Mouse (Mus musculus) limb, embryonic 12.5 days (tissue): ENCODE measurements around the gene Daam1. TPM values are rescaled to one million over a fixed set of nuclear protein-coding genes. Genes with fewer than 3 reads are reported as not detected.

Experiments used
- ATAC-seq: fragments of 200-750 bp; cut with Nextera tagmentation; 2 replicates; pipeline ENCODE4 v1.8.0; 2017; ENCODE audit warnings: low read depth, moderate TSS enrichment; ENCODE audit not compliant: insufficient number of reproducible peaks, insufficient read depth, low FRiP score, low TSS enrichment
- H3K27ac ChIP-seq: fragments of 300-500 bp; sonication (generic); 2 replicates; pipeline ENCODE4 v1.5.1; 2016; ENCODE audit warnings: mild to moderate bottlenecking, moderate library complexity
- H3K27me3 ChIP-seq: fragments of 300-500 bp; sonication (generic); 2 replicates; pipeline ENCODE4 v1.6.1; 2016; ENCODE audit warnings: mild to moderate bottlenecking, moderate library complexity
- H3K36me3 ChIP-seq: fragments of 300-500 bp; sonication (generic); 2 replicates; pipeline ENCODE4 v1.6.1; 2016; ENCODE audit warnings: mild to moderate bottlenecking, moderate library complexity
- H3K4me1 ChIP-seq: fragments of 300-500 bp; sonication (generic); replicated peaks from 2 replicates; pipeline ENCODE4 v1.6.1; 2016
- H3K4me2 ChIP-seq: fragments of 300-500 bp; sonication (generic); 2 replicates; pipeline ENCODE4 v1.6.1; 2016; ENCODE audit warnings: mild to moderate bottlenecking, moderate library complexity
- H3K4me3 ChIP-seq: fragments of 300-500 bp; sonication (generic); replicated peaks from 2 replicates; pipeline ENCODE4 v1.5.1; 2016; ENCODE audit warnings: mild to moderate bottlenecking
- H3K9ac ChIP-seq: fragments of 300-500 bp; sonication (generic); replicated peaks from 2 replicates; pipeline ENCODE4 v1.6.1; 2016; ENCODE audit warnings: mild to moderate bottlenecking, moderate library complexity
- H3K9me3 ChIP-seq: fragments of 300-500 bp; sonication (generic); 2 replicates; pipeline ENCODE4 v1.6.1; 2016; ENCODE audit warnings: mild to moderate bottlenecking, moderate library complexity
- WGBS: fragments of 180-500 bp; shearing (Covaris S2); methylation state at CpG from one replicate; pipeline ENCODE4 v1.1.7; 2016; 5-methylcytosine and 5-hydroxymethylcytosine counted together
- polyA plus RNA-seq: library from polyadenylated mRNA; unstranded; fragments of >200 nt; fragmentation: Nextera tagmentation; extraction: Ambion mirVana; gene quantifications from 2 replicates; pipeline ENCODE4 v1.2.1, GENCODE M21; 2016

The Daam1 gene
- polyA plus RNA-seq: 7.3 and 8.2 TPM in 2 replicates

- ATAC-seq: peak; percentile 100
- peaks cover 20% of the 10 kb centered on the region for H3K4me1 ChIP-seq
- peak within 1 kb of the TSS; percentile 73 for H3K4me3 ChIP-seq
- WGBS: under 1% methylated on average over 35 of the region's 35 CpGs
- peak within 1 kb of the TSS; percentile 91 for H3K27ac ChIP-seq
- no peaks in the 10 kb centered on the region for H3K27me3 ChIP-seq
- H3K9ac ChIP-seq: peak within 1 kb of the TSS; percentile 77
- no peaks in the 10 kb centered on the region for H3K36me3 ChIP-seq
- peak within 1 kb of the TSS; percentile 90 for H3K4me2 ChIP-seq
- no peaks in the 10 kb centered on the region for H3K9me3 ChIP-seq
These were observed at the start of gene Daam1 for GRCm38 (mm10) chr12:71830607-71831257. Daam1 (plus strand) TSS chr12:71831078.

- Histone ChIP-seq H3K9ac (no peak overlapping the region), H3K9me3 (no peaks in the 10 kb centered on the region), H3K4me1 (peaks cover 20% of the 10 kb centered on the region), H3K27ac (no peak overlapping the region), H3K36me3 (no peaks in the 10 kb centered on the region), H3K4me2 (no peak overlapping the region), H3K4me3 (no peak overlapping the region), H3K27me3 (no peaks in the 10 kb centered on the region)
- ATAC-seq: no peak
- WGBS: 71% methylated on average over 7 of the region's 7 CpGs
These were observed 49.7 kb upstream of the Daam1 start for GRCm38 (mm10) chr12:71781220-71781619.

DNA sequence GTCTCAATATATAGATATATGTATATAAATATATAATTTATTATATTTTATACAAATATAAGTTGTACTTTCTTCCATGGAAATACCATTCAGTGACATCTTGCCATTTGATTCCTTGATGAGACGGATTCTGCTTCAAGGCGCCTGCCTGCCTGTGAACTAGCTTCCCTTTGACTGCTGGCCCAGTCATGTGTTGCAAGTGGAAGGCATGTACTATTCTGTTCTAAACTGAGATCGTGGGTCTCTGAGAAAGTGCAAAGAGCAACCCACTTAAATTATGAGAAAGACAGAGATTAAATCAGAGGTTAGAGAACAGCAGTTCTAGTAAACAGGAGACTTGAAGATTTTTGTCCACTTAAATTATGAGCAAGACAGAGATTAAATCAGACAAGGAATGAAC lies 46.9 kb upstream of the Daam1 start:
- 89% methylated on average over 3 of the region's 3 CpGs for whole genome bisulfite sequencing
- no peak for ATAC-seq
- no peaks in the 10 kb centered on the region for H3K27me3 ChIP-seq

GRCm38 (mm10) chr12:71784666-71785255 lies 46.1 kb upstream of the Daam1 start:
- WGBS: 57% methylated on average over 11 of the region's 11 CpGs
- H3K9me3 ChIP-seq: no peaks in the 10 kb centered on the region

More for the DNA sequence above, 46.9 kb upstream of the Daam1 start:
- H3K4me2 ChIP-seq: no peak overlapping the region
- H3K4me3 ChIP-seq: no peak overlapping the region
- H3K9me3 ChIP-seq: no peaks in the 10 kb centered on the region
- no peak overlapping the region for H3K9ac ChIP-seq
- no peaks in the 10 kb centered on the region for H3K36me3 ChIP-seq
- peaks cover 11% of the 10 kb centered on the region; the same call in 1 of the 2 replicates for H3K4me1 ChIP-seq
- H3K27ac ChIP-seq: no peak overlapping the region

DNA sequence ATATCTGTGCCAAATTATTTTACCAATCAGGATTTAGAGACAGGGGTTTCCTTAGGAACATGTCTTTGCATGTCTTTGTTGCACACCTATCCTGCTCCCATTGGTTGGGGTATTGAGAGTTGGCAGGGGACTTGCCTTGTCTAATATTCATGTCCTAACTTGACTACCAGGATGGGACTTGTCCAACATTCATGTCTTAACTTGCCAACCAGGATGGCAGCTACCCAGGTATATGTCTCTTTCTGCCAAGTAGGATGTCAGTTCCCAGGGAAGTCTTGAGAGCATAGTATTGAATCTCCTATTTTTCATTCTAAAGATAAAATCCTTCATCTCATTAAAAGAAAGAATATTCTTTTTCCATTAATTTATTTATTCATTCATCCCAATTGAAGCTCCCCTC lies 44.4 kb upstream of the Daam1 start:
- Histone ChIP-seq H3K4me1 (no peaks in the 10 kb centered on the region), H3K36me3 (no peaks in the 10 kb centered on the region), H3K27me3 (no peaks in the 10 kb centered on the region), H3K4me2 (no peak overlapping the region), H3K9ac (no peak overlapping the region), H3K27ac (no peak overlapping the region), H3K4me3 (no peak overlapping the region), H3K9me3 (no peaks in the 10 kb centered on the region)
- no peak for ATAC-seq

More at GRCm38 (mm10) chr12:71784666-71785255, 46.1 kb upstream of the Daam1 start:
- H3K27ac ChIP-seq: no peak overlapping the region
- no peaks in the 10 kb centered on the region for H3K36me3 ChIP-seq
- peaks cover 3% of the 10 kb centered on the region; the same call in 1 of the 2 replicates for H3K4me1 ChIP-seq
- no peak overlapping the region for H3K4me2 ChIP-seq
- H3K9ac ChIP-seq: no peak overlapping the region
- no peaks in the 10 kb centered on the region for H3K27me3 ChIP-seq
- no peak overlapping the region for H3K4me3 ChIP-seq
- ATAC-seq: no peak

DNA sequence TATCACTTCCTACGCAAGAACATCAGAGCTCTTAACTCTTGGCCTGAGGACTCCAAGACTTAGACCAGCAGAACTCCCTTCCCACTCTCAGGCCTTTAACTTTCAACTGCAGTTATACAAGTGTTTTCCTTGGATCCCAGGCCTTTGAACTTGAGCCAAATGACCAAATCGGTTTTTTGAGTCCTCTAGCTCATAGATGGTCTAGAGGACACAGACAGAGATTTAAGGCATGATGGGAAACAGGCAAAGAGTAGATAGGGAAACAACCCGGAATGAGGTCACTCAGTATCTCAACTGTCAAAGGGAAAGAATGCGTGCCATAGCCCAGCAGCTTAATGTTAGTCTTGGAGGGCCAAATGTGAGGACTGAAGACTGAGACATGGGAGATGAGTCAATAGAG lies 42.1 kb upstream of the Daam1 start:
- 84% methylated on average over 4 of the region's 4 CpGs for WGBS
- ATAC-seq: no peak
- Histone ChIP-seq H3K27ac (no peak overlapping the region), H3K4me1 (no peaks in the 10 kb centered on the region), H3K27me3 (no peaks in the 10 kb centered on the region), H3K4me3 (no peak overlapping the region), H3K4me2 (no peak overlapping the region), H3K9me3 (no peaks in the 10 kb centered on the region), H3K36me3 (no peaks in the 10 kb centered on the region), H3K9ac (no peak overlapping the region)

- no peak for ATAC-seq
- Histone ChIP-seq H3K9me3 (no peaks in the 10 kb centered on the region), H3K27me3 (0 out of 2 replicates have a peak, but pooled peaks cover 8% of the 10 kb centered on the region), H3K4me3 (no peak overlapping the region), H3K4me1 (peaks cover 3% of the 10 kb centered on the region; the same call in 1 of the 2 replicates), H3K4me2 (no peak overlapping the region), H3K36me3 (no peaks in the 10 kb centered on the region), H3K9ac (no peak overlapping the region), H3K27ac (no peak overlapping the region)
- 89% methylated on average over 1 of the region's 1 CpGs for WGBS
These were observed 40.3 kb upstream of the Daam1 start for GRCm38 (mm10) chr12:71790581-71790980.

DNA sequence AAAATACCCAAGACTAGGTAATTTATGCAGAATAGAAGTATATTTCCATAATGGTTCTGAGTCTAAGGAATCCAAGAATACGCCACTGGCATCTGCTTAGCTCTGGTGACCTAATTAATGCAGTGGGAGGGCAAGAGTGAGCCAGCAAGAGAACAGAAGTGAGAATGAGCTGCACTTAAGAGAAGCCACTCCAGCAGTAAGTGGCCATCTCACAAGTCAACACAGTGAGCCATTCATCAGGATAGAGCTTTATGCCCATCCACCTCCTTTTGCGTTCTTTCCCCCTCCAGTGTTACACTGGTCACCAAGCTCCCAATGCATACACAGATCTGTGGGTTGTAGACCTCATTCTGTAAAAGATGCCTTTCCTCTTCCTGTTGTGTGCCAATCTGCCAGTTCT lies 37.8 kb upstream of the Daam1 start:
- Histone ChIP-seq H3K4me1 (peaks cover 23% of the 10 kb centered on the region), H3K27ac (no peak overlapping the region), H3K36me3 (no peaks in the 10 kb centered on the region), H3K9ac (no peak overlapping the region), H3K4me2 (no peak overlapping the region), H3K27me3 (0 out of 2 replicates have a peak, but pooled peaks cover 8% of the 10 kb centered on the region), H3K4me3 (no peak overlapping the region), H3K9me3 (no peaks in the 10 kb centered on the region)
- ATAC-seq: no peak
- WGBS: 67% methylated on average over 2 of the region's 2 CpGs

GRCm38 (mm10) chr12:71795626-71796025 lies 35.3 kb upstream of the Daam1 start:
- ATAC-seq: no peak
- WGBS: 54% methylated on average over 4 of the region's 4 CpGs

DNA sequence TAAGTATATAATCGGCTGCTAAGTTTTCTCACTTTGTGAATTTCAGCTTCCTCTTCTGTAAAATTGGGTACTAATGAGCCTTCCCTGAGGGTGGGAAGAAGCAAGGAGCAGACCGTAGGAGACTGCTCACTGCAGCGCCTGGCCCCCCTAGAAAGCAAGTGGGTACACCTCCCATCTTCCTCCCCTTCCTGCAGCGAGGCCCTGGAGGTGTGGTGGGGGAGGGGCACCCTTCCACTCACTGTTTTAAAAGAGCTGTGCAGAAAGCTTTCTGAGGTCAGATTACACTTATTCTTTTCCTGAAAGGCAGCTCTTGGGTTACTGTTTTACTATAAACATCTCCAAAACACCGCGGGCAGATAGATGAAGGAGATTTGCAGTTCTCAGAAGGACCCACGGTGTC lies 34.4 kb upstream of the Daam1 start:
- Histone ChIP-seq H3K27me3 (0 out of 2 replicates have a peak, but pooled peaks cover 8% of the 10 kb centered on the region), H3K9ac (no peak overlapping the region), H3K4me3 (no peak overlapping the region), H3K4me1 (peaks cover 36% of the 10 kb centered on the region), H3K36me3 (no peaks in the 10 kb centered on the region), H3K27ac (peak overlapping the region; percentile 64), H3K4me2 (peak overlapping the region; percentile 45), H3K9me3 (no peaks in the 10 kb centered on the region)
- no peak; the same call in 1 of the 2 replicates for ATAC-seq
- WGBS: 1% methylated on average over 7 of the region's 7 CpGs

More at GRCm38 (mm10) chr12:71795626-71796025, 35.3 kb upstream of the Daam1 start:
- no peaks in the 10 kb centered on the region for H3K36me3 ChIP-seq
- no peak overlapping the region for H3K4me2 ChIP-seq
- no peak overlapping the region for H3K4me3 ChIP-seq
- no peaks in the 10 kb centered on the region for H3K9me3 ChIP-seq
- H3K4me1 ChIP-seq: peaks cover 31% of the 10 kb centered on the region
- no peak overlapping the region for H3K9ac ChIP-seq
- 0 out of 2 replicates have a peak, but pooled peaks cover 8% of the 10 kb centered on the region for H3K27me3 ChIP-seq
- peak overlapping the region; percentile 26; the same call in 1 of the 2 replicates for H3K27ac ChIP-seq

DNA sequence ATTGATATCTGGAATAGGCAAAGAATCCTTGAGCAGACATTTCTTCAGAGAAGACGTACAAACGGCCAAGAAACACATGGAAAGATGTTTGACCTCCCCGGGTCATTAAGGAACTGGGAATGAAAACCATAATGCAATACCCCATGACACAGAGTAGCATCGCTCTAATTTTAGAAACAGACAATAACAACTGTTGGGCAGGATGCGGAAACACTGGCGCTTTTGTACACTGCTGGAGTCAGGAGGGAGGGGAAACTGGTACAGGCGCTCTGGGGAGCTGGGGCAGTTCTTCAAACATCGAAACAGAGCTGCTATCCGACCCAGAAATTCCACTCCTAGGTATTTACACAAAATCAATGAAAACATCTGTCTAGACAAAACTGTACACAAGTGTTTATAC lies 23.6 kb upstream of the Daam1 start:
- Histone ChIP-seq H3K27ac (no peak overlapping the region), H3K36me3 (no peaks in the 10 kb centered on the region), H3K4me3 (no peak overlapping the region), H3K9ac (no peak overlapping the region), H3K4me2 (no peak overlapping the region), H3K4me1 (no peaks in the 10 kb centered on the region), H3K9me3 (no peaks in the 10 kb centered on the region), H3K27me3 (no peaks in the 10 kb centered on the region)
- WGBS: 83% methylated on average over 9 of the region's 9 CpGs
- ATAC-seq: no peak
